Mouse (Mus musculus): ENCODE data around the gene Crbn.

GRCm38 (mm10) chr6:106732563-106732962 is 67.3 kb downstream of the Crbn start:
- TF ChIP-seq TAL1 (IDR thresholded peaks at IDR 0.05; ENCODE audit: low read length): no peak
- TF ChIP-seq GATA1 (IDR thresholded peaks at IDR 0.05; ENCODE audit: low read length): no peak

Data from erythroblast, embryonic 14.5 days (primary cell).